9 mouse cellular contexts compared by ENCODE assay signal in genomic region chr2:102449056-102449455, GRCm38 (mm10). TPM values are rescaled to one million over a fixed set of nuclear protein-coding genes. Genes with fewer than 3 reads are reported as not detected.
DNase-seq lines count a peak whose midpoint lies in the region; ATAC-seq and TF ChIP-seq lines count a peak whose summit lies in the region.
"Had no signal": no experiment of that assay in that cellular context is flagged by ENCODE, and none has a peak within 500 bp of the region (broad histone marks: within the 10 kb centered on the region; RNA-seq: fewer than 3 reads in every experiment).

No protein-coding gene starts in this region.

- peaks cover 2% of the 10 kb centered on the region for H3K27me3 ChIP-seq in embryonic facial prominence, embryonic 10.5 days (replicated peaks; ENCODE audit: low read depth, poor library complexity, severe bottlenecking)
- no peaks in the 10 kb centered on the region for H3K27me3 ChIP-seq in embryonic facial prominence, embryonic 15.5 days
- no peaks in the 10 kb centered on the region for H3K27me3 ChIP-seq in hindbrain, embryonic 14.5 days (ENCODE audit: control insufficient read depth, insufficient read depth, low read length)
- no peaks in the 10 kb centered on the region for H3K27me3 ChIP-seq in midbrain, embryonic 14.5 days (ENCODE audit: control insufficient read depth, insufficient read depth, low read length)
- peaks cover 21% of the 10 kb centered on the region for H3K27me3 ChIP-seq in thymus, adult 2 months (ENCODE audit: control insufficient read depth, insufficient read depth, low read length)

- ATAC-seq in embryonic facial prominence, embryonic 15.5 days (ENCODE audit: insufficient number of reproducible peaks, low FRiP score, low TSS enrichment, low read depth): no peak
- ATAC-seq in hindbrain, embryonic 14.5 days (ENCODE audit: low FRiP score): no peak
- no peak for ATAC-seq in midbrain, embryonic 14.5 days (ENCODE audit: low FRiP score, low TSS enrichment)

- peaks cover 3% of the 10 kb centered on the region; the same call in 1 of the 2 replicates for H3K36me3 ChIP-seq in embryonic facial prominence, embryonic 10.5 days (replicated peaks)
- H3K36me3 ChIP-seq in embryonic facial prominence, embryonic 15.5 days: no peaks in the 10 kb centered on the region
- no peaks in the 10 kb centered on the region for H3K36me3 ChIP-seq in hindbrain, embryonic 14.5 days (replicated peaks; ENCODE audit: control insufficient read depth, insufficient read depth)
- H3K36me3 ChIP-seq in midbrain, embryonic 14.5 days (ENCODE audit: control insufficient read depth, insufficient read depth, low read length): no peaks in the 10 kb centered on the region
- no peaks in the 10 kb centered on the region for H3K36me3 ChIP-seq in thymus, adult 2 months (ENCODE audit: control insufficient read depth, insufficient read depth, low read length)
- H3K36me3 ChIP-seq: heart, embryonic 15.5 days had no signal

- peaks cover 52% of the 10 kb centered on the region for H3K4me1 ChIP-seq in embryonic facial prominence, embryonic 10.5 days
- H3K4me1 ChIP-seq in embryonic facial prominence, embryonic 15.5 days: peaks cover 43% of the 10 kb centered on the region
- peaks cover 23% of the 10 kb centered on the region for H3K4me1 ChIP-seq in hindbrain, embryonic 14.5 days (replicated peaks; ENCODE audit: control insufficient read depth, insufficient read depth, low read length)
- peaks cover 12% of the 10 kb centered on the region for H3K4me1 ChIP-seq in midbrain, embryonic 14.5 days (ENCODE audit: control insufficient read depth, insufficient read depth, low read length)
- H3K4me1 ChIP-seq in thymus, adult 2 months (replicated peaks; ENCODE audit: control insufficient read depth, insufficient read depth, low read length): peaks cover 22% of the 10 kb centered on the region

- H3K9ac ChIP-seq in embryonic facial prominence, embryonic 15.5 days: no peak overlapping the region
- peak overlapping the region; percentile 96 for H3K9ac ChIP-seq in hindbrain, embryonic 14.5 days
- H3K9ac ChIP-seq in midbrain, embryonic 14.5 days (replicated peaks; ENCODE audit: low read length): peak overlapping the region; percentile 21; the same call in 1 of the 2 replicates

- no peak for TF ChIP-seq CTCF in thymus, adult 2 months (IDR thresholded peaks at IDR 0.05; ENCODE audit: borderline replicate concordance, control insufficient read depth, extremely low read depth, insufficient read depth, low read length, poor library complexity)

- H3K27ac ChIP-seq in embryonic facial prominence, embryonic 10.5 days (replicated peaks): peak overlapping the region; percentile 96
- no peak overlapping the region for H3K27ac ChIP-seq in embryonic facial prominence, embryonic 15.5 days (replicated peaks)
- peak overlapping the region; percentile 68 for H3K27ac ChIP-seq in hindbrain, embryonic 14.5 days
- H3K27ac ChIP-seq in midbrain, embryonic 14.5 days (replicated peaks; ENCODE audit: low read depth, low read length): 0 out of 2 replicates have a peak overlapping the region, but pooled peaks have one; percentile 21
- no peak overlapping the region for H3K27ac ChIP-seq in thymus, adult 2 months (ENCODE audit: control insufficient read depth, insufficient read depth, low read length)
- H3K27ac ChIP-seq: heart, embryonic 15.5 days had no signal

- TF ChIP-seq POLR2A in thymus, adult 2 months (IDR thresholded peaks at IDR 0.05; ENCODE audit: control insufficient read depth, extremely low read depth, insufficient read depth, low read length, poor library complexity): no peak

- H3K4me2 ChIP-seq in embryonic facial prominence, embryonic 15.5 days (replicated peaks): peak overlapping the region; percentile 99
- peak overlapping the region; percentile 84 for H3K4me2 ChIP-seq in hindbrain, embryonic 14.5 days (replicated peaks)
- peak overlapping the region; percentile 82 for H3K4me2 ChIP-seq in midbrain, embryonic 14.5 days (ENCODE audit: low read length)

- no peak for DNase-seq in embryonic facial prominence, embryonic 10.5 days (ENCODE audit: low spot score)
- no peak for DNase-seq in hindbrain, embryonic 14.5 days (ENCODE audit: low spot score)
- peak; percentile 44 for DNase-seq in midbrain, embryonic 14.5 days
- no peak for DNase-seq in thymus, adult 2 months
- DNase-seq in heart, adult 8-10 months (ENCODE audit: low spot score): no peak
- no peak for DNase-seq in adrenal gland, adult 2 months
- DNase-seq: spleen, adult 18-20 months had no signal

- 21% methylated on average over 1 of the region's 1 CpGs for WGBS in embryonic facial prominence, embryonic 10.5 days
- 19% methylated on average over 1 of the region's 1 CpGs for WGBS in embryonic facial prominence, embryonic 15.5 days
- 16% methylated on average over 1 of the region's 1 CpGs for WGBS in hindbrain, embryonic 14.5 days
- 3% methylated on average over 1 of the region's 1 CpGs for WGBS in midbrain, embryonic 14.5 days
- 40% methylated on average over 1 of the region's 1 CpGs for WGBS in thymus, adult 2 months

- no peaks in the 10 kb centered on the region for H3K9me3 ChIP-seq in embryonic facial prominence, embryonic 10.5 days
- H3K9me3 ChIP-seq in embryonic facial prominence, embryonic 15.5 days (replicated peaks): no peaks in the 10 kb centered on the region
- H3K9me3 ChIP-seq in hindbrain, embryonic 14.5 days (ENCODE audit: control insufficient read depth, low read length): no peaks in the 10 kb centered on the region
- H3K9me3 ChIP-seq in midbrain, embryonic 14.5 days (ENCODE audit: control insufficient read depth, low read length): no peaks in the 10 kb centered on the region
- H3K9me3 ChIP-seq: heart, embryonic 15.5 days had no signal

- H3K4me3 ChIP-seq in embryonic facial prominence, embryonic 10.5 days: peak overlapping the region; percentile 80
- H3K4me3 ChIP-seq in embryonic facial prominence, embryonic 15.5 days (replicated peaks): no peak overlapping the region
- peak overlapping the region; percentile 88 for H3K4me3 ChIP-seq in hindbrain, embryonic 14.5 days (replicated peaks; ENCODE audit: low read length)
- peak overlapping the region; percentile 88 for H3K4me3 ChIP-seq in midbrain, embryonic 14.5 days (replicated peaks; ENCODE audit: low read depth, low read length)
- H3K4me3 ChIP-seq in thymus, adult 2 months (ENCODE audit: control insufficient read depth, insufficient read depth, low read length): no peak overlapping the region

RNA-seq across cellular contexts. Expression of gene Fjx1, which starts 3.2 kb away (rescaled TPM):
- polyA plus RNA-seq in embryonic facial prominence, embryonic 10.5 days (2016; fragmentation: Nextera tagmentation; extraction: Ambion mirVana): 9.9 and 10.4 TPM in 2 replicates
- 15.9 and 16.4 TPM in 2 replicates for polyA plus RNA-seq in embryonic facial prominence, embryonic 15.5 days (2015; fragmentation: Nextera tagmentation; extraction: Ambion mirVana)
- 32.3 and 38.3 TPM in 2 replicates for polyA plus RNA-seq in hindbrain, embryonic 14.5 days (2014; fragmentation: Nextera tagmentation; extraction: Ambion mirVana)
- polyA plus RNA-seq in midbrain, embryonic 14.5 days (2014; fragmentation: Nextera tagmentation; extraction: Ambion mirVana): 33.0 and 34.4 TPM in 2 replicates
- polyA plus RNA-seq in thymus, adult 2 months (2012; rRNA removed): 2.0 TPM in 2 replicates
- under 1 TPM; 0.25 to 0.63 (median 0.51) TPM for total RNA-seq in heart, adult 8-10 months (2022)
- under 1 TPM; 0.35 to 0.66 TPM for total RNA-seq in adrenal gland, adult 2 months (2021)
- 0.70 and 1.6 TPM in 2 replicates for polyA plus RNA-seq in adrenal gland, adult 2 months (2012; rRNA removed)

RNA-seq across cellular contexts. Expression of gene Trim44, which starts 41.4 kb away (rescaled TPM):
- 23.7 and 24.1 TPM in 2 replicates for polyA plus RNA-seq in embryonic facial prominence, embryonic 10.5 days (2016; fragmentation: Nextera tagmentation; extraction: Ambion mirVana)
- polyA plus RNA-seq in embryonic facial prominence, embryonic 15.5 days (2015; fragmentation: Nextera tagmentation; extraction: Ambion mirVana): 31.6 TPM in 2 replicates
- polyA plus RNA-seq in hindbrain, embryonic 14.5 days (2014; fragmentation: Nextera tagmentation; extraction: Ambion mirVana): 74.2 and 77.7 TPM in 2 replicates
- 58.7 and 71.7 TPM in 2 replicates for polyA plus RNA-seq in midbrain, embryonic 14.5 days (2014; fragmentation: Nextera tagmentation; extraction: Ambion mirVana)
- polyA plus RNA-seq in thymus, adult 2 months (2012; rRNA removed): 35.2 and 35.6 TPM in 2 replicates
- 10 to 100 TPM; 25.6 to 29.4 (median 27.3) TPM for total RNA-seq in heart, adult 8-10 months (2022)
- total RNA-seq in adrenal gland, adult 2 months (2021): 10 to 100 TPM; 59.9 to 61.0 TPM
- polyA plus RNA-seq in adrenal gland, adult 2 months (2012; rRNA removed): 20.6 and 20.9 TPM in 2 replicates

Comparison
In these comparisons a context has a peak if more than half of its experiments do, and no peak if none do; other contexts are left out.
1. H3K27ac ChIP-seq: peak in embryonic facial prominence, embryonic 10.5 days (single experiment), hindbrain, embryonic 14.5 days (single experiment) and midbrain, embryonic 14.5 days (single experiment); none in embryonic facial prominence, embryonic 15.5 days (single experiment) and thymus, adult 2 months (single experiment).
2. H3K4me3 ChIP-seq: peak in embryonic facial prominence, embryonic 10.5 days (single experiment), hindbrain, embryonic 14.5 days (single experiment) and midbrain, embryonic 14.5 days (single experiment); none in embryonic facial prominence, embryonic 15.5 days (single experiment) and thymus, adult 2 months (single experiment).
3. Peak in every context shown above with its lines, with median percentiles within 50 percentile points of each other: H3K4me2 ChIP-seq.